Mouse (Mus musculus): ENCODE measurements around the gene Cbln1. TPM values are rescaled to one million over a fixed set of nuclear protein-coding genes. Genes with fewer than 3 reads are reported as not detected.

The Cbln1 gene
- polyA plus RNA-seq, 1 experiment from 2014 or later: 10.6 TPM

Other genes with a start within 250 kb of the Cbln1 start
- not detected in 2 replicates for gene 4933402J07Rik, start 91.2 kb upstream of the Cbln1 start, polyA plus RNA-seq (2015; fragmentation: Nextera tagmentation; extraction: Ambion mirVana)

Data from forebrain, embryonic 15.5 days (tissue).